Mouse (Mus musculus) cerebellum, postnatal 10 days (tissue): Measurements from ENCODE around the gene Cfap299.
"Not testable (repeated sequence)": the region's sequence is repeated elsewhere in the genome, so short reads cannot be mapped to it uniquely, and the experiment has no call there.

Source experiments
- DNase-seq, 2 experiments: peaks; one replicate each; pipeline ENCODE4 v3.0.0; 2021; ENCODE audit warnings: mixed read lengths in 2 of 2

Gene Cfap299

GRCm38 (mm10) chr5:98328848-98329624 is at the start of gene Cfap299:
Gene Cfap299 (plus strand): TSS chr5:98329304.
- peak; percentile 93 to 95 for DNase-seq

DNA sequence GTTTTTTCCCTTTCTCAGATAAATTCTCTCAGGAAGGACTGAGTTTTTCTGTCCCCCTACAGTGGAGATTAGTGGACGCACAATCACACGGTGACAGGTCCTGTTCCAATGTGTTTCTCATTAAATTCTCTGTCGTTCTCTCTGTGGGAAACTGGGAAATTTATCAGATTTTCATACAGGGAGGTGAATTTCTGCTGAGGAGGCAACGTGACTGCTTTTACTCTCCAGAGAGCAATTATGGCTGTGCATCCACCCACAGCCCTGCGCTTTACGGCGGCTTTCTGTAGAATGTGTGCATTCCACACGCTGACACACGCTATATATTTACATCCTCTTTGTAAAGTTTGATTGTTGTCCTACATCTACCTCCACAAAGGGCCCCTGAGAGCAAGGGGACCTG is 47.1 kb upstream of the Cfap299 start:
- peak in 1 of 2 experiments; percentile 11 for DNase-seq

GRCm38 (mm10) chr5:98283696-98284478 is 45.2 kb upstream of the Cfap299 start:
- DNase-seq: peak; percentile 8 to 24

DNA sequence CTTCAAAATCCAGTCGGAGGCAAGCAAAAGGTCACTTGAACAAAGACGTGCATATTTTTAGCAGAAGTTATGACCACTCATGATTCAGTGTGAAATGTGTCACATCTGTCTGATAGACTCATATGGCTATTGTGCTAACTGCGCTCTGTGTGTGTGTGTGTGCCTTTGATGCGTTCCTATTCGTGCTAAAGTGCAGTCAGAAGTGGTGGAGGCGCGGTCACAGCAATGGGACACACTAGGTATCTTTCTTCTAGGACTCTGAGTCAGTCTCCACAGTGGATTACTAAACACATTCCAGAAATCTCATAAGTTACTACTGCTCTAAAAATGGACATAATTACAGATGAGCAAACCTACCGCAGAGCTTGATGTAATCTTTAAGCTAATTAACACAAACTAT is 38.5 kb upstream of the Cfap299 start:
- DNase-seq: no peak

GRCm38 (mm10) chr5:98292388-98293048 is 36.6 kb upstream of the Cfap299 start:
- DNase-seq: peak in 1 of 2 experiments; percentile 8

DNA sequence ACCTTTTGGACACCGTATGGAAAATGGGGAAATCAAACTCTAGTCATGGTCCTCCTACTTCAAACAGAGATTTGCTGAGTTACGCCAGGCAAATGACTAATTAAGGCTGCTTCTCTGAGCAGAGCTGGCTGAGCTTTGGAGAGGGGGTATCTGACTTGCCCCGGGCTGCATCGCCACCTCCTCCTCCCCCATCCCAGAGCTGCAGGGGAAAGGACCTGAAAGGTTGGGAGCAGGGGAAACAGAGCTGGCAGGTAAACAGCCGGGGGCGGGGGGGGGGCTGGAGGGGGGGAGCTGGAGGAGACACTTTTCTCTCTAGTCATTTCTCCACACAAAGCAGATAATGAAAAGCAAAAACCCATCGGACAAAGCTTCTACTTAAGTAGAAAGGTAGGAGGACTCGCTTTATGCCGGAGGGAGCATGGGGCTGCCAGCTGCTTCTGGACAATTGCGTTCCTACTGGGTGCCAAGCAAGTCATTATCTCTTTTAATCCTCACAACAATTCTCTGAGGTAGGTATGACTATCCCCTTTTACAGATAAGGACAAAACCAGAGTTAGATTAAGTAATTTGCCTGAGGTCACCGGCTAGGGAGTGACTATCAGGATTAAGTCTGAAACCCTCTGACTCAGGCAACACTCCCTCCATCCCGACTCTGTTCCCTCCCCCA is 35.9 kb upstream of the Cfap299 start:
- peak in 1 of 2 experiments; percentile 12 for DNase-seq

DNA sequence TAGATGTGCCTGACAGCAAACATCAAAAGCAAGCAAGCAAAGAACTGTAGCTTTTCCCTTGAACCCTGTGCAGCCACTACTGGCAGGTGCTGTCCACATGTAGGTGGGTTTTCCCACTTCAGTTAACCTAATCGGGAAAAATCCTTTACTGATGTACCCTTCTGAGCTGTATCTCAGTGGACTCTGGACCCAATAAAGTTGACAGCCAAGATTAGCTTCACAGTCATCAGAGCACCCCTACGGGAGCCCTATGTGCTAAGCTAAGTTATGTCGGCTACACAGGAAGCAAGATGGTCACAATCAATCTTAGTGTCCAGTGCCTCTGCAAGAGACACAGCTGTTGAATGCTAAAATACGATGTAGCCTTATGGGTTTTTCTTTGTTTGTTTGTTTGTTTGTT is 29.0 kb upstream of the Cfap299 start:
- DNase-seq: no peak

DNA sequence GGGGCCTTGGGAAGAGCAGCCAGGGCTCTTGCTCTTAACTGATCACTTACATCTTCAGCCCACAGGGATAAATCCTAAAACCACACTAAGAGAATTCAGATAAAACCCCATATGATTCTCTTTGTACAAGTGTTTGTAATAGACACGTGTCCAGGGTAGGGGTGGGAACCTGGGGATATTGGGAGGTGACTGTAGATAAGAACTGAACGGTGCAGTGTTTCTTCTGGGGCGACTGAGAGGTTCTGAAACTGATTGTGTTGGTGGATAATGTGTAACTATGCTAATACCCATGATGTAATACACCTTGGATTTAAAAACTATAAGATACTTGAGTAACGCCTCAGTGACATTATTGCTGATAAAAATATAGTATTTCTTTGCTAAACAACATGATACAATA is 23.4 kb upstream of the Cfap299 start:
- DNase-seq: no peak

DNA sequence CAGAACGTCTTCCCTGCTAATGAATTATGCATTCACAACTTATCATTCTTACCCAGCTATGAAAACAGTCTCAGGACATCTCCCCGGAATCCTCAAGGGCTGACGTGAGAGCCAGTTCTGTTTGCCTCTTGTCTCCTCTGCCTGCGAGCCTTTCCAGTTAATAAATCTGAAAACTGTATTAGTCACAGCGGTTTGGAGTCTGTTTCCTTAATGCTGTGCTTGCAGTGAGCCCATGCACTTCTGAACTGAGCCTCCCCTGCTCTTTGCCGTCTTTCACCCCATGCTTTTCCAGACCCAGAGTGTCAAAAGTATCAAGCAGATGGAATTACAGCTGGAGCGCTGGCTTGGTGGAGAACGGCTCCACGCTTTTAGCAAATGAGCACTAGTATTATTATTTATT is 22.6 kb upstream of the Cfap299 start:
- no peak for DNase-seq

DNA sequence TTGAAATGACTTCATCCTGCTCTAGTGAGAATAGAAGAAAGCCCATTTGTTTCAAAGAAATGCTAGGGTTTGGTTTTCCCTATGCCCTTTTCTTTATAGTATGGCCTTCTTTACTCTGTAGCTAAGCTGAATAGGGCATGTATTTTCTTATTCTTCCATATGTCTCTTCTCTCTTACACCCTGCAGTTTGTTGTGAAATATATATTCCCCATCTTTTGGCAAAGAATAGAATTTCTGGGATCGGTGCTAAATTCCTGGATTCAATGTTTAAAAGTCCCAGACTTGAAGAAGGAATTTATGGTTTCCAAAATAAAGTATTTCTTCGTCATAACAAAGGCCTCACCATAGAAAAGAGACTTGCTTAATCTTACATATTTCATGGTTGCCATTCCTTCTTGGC is 2.5 kb upstream of the Cfap299 start:
- no peak for DNase-seq

- not testable (repeated sequence) for DNase-seq
These were observed 14.6 kb downstream of the Cfap299 start for GRCm38 (mm10) chr5:98343751-98344150.

DNA sequence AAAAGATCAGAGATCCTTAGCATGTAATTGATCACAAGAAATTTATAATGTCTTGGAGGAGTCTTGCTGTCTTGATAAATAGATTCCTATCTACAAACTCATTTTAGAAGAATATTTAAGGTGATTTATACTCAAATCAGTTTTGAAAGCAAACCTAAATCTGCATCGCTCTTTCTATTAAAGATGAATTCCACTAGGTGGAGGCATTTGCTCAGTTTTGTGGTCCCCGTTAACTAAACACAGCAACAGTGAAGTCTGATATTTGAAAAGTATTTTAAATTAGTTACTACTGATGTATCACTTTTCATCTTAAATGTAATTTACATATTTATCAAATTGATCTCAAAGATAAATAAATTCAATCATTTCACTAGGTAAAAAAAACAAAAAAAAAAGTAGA is 15.5 kb downstream of the Cfap299 start:
- DNase-seq: peak; percentile 32 to 54

GRCm38 (mm10) chr5:98346067-98346466 is 17.0 kb downstream of the Cfap299 start:
- no peak for DNase-seq

GRCm38 (mm10) chr5:98348605-98349004 is 19.5 kb downstream of the Cfap299 start:
- DNase-seq: peak; percentile 88 to 91

GRCm38 (mm10) chr5:98359912-98360311 is 30.8 kb downstream of the Cfap299 start:
- no peak for DNase-seq

DNA sequence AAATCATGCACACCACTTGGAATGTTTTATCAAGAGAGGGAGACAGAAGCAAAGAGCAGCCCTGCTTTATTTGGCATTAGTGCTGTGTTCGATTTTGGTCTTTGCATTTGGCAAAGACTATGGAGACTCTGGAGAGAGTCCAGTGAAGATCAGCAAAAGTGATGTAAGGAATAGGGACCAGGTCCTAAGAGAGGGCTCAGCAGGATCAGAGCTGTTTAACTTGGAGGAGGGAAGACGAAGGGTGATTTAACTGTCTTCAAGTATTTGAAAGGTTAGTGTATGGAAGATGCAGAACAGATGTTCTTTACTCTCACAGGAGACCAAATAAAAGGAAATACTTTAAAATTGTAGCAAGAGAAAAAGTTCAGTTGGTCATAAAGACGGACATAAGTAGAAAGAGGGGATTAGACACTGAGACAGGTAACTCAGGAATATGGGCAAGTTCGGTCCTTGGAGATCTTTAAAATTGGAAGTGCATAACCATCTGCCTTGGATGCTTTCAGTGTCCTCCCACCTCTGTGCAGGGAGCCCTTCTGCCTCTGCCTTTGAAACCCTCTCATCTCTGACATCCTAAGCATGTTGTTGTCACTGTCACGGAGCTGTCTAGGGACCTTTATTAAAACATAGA is 31.8 kb downstream of the Cfap299 start:
- no peak for DNase-seq

- DNase-seq: no peak
These were observed 34.3 kb downstream of the Cfap299 start for GRCm38 (mm10) chr5:98363428-98363827.

GRCm38 (mm10) chr5:98365340-98365739 is 36.2 kb downstream of the Cfap299 start:
- DNase-seq: no peak

DNA sequence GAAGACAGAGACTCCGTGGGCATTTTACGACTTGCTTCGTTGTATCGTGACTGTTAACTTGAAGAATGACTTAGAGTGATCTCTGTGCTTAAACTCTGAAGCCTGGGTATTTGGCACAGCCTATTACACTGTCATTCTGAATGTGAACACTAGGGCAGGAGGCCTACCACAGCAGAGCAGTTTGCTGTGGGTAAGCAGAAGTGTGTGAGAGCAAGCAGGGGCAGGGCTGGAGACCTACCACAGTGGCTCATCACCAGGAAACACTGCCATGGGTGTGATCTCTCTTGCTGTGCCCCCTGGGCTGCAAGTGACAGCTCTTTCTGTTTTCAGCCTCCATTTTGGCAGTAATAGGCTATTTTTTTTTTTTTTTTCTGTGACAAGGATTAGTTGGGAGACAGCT is 39.7 kb downstream of the Cfap299 start:
- peak; percentile 14 to 19 for DNase-seq

DNA sequence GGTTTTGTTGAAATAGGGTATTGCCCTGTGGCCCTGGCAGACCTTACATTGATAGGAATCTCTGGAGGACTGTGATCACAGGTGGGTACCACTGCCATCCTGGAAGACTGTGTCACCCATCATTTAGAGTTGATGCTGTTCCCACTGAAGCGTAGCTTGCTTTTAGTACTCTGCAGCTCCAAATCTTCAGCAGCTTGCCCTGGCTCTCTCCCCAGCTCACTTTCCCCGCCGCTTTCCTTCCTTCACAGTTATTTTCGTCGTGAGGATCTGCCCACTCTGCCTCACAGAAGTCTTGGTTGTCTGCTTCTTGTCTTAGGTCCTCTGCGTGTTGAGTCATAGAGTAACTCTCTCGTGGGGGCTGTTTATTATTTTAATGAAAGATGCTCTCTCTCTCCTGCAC is 40.3 kb downstream of the Cfap299 start:
- DNase-seq: no peak

DNA sequence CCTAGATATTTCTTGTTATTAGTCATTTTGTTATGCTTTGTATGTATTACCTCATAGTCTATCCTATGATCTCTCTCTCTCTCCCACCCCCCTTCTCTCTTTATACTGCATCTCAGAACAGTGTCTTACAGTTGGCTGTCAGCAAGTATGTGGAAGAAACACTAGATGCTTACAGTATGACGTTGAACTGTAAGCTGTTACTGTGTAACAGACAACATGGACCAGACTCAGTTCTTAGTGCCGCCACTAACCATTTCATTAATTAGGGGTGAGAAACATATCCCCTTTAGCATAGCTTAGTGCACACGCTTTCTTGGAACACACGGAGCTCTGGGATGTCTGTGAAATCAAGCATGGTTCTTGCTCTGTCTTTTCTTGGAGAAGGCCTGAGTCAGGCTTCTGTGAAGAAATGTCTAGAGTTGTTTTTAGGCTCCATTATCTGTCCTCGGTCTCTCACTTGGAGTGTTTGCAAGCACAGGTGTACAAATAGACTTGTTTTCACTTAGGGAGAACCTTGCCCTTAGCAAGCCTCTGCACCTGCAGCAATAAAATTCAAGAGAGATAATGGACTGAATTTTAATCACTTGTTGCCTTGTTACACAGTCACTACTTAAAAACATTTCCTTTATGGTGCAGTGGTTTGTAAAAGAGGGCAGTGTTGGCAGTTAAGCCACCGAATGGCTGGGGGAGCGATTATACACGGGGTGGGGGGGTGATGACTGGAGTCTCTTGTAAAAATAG is 47.1 kb downstream of the Cfap299 start:
- DNase-seq: no peak

GRCm38 (mm10) chr5:98376799-98377090 is 47.6 kb downstream of the Cfap299 start:
- DNase-seq: no peak
